Mouse (Mus musculus) heart, adult 2 months (tissue): Measurements from ENCODE around the gene Slc2a1. TPM values are rescaled to one million over a fixed set of nuclear protein-coding genes. Genes with fewer than 3 reads are reported as not detected.

Experiments
- DNase-seq, 2 experiments: peaks; one replicate each; pipeline ENCODE4 v3.0.0; 2021
- H3K27ac ChIP-seq: fragments of 200-600 bp; 2 replicates; pipeline ENCODE4 v1.8.1; 2022
- H3K27me3 ChIP-seq: fragments of 200-500 bp; 2 replicates; pipeline ENCODE4 v1.6.1; 2012; ENCODE audit warnings: mild to moderate bottlenecking, low read length, inconsistent platforms, mixed read lengths; ENCODE audit not compliant: control insufficient read depth, insufficient read depth
- H3K36me3 ChIP-seq: fragments of 200-500 bp; 2 replicates; pipeline ENCODE4 v1.6.1; 2012; ENCODE audit warnings: low read length, inconsistent platforms; ENCODE audit not compliant: control insufficient read depth, insufficient read depth
- H3K4me1 ChIP-seq: fragments of 200-500 bp; 2 replicates; pipeline ENCODE4 v1.6.1; 2011; ENCODE audit warnings: low read length; ENCODE audit not compliant: control insufficient read depth, insufficient read depth
- H3K4me3 ChIP-seq: fragments of 200-600 bp; 2 replicates; pipeline ENCODE4 v1.8.1; 2022
- H3K79me2 ChIP-seq: fragments of 200-500 bp; replicated peaks from 2 replicates; pipeline ENCODE4 v1.6.1; 2012; ENCODE audit warnings: mild to moderate bottlenecking, inconsistent platforms, low read length, moderate library complexity, mixed read lengths; ENCODE audit not compliant: control insufficient read depth, insufficient read depth
- H3K9ac ChIP-seq: fragments of 200-500 bp; 2 replicates; pipeline ENCODE4 v1.6.1; 2012; ENCODE audit warnings: low read depth, mild to moderate bottlenecking, control low read depth, inconsistent platforms, low read length, mixed read lengths
- CTCF ChIP-seq: fragments of 200-600 bp; IDR thresholded peaks from 2 replicates; pipeline ENCODE4 v1.8.1; 2022; ENCODE audit warnings: antibody characterized with exemption, mild to moderate bottlenecking, moderate library complexity
- EP300 ChIP-seq: fragments of 200-500 bp; IDR thresholded peaks from 2 replicates; pipeline ENCODE4 v1.6.1; 2011; ENCODE audit warnings: low read depth, low read length, control low read depth; ENCODE audit not compliant: insufficient read depth
- POLR2A ChIP-seq: fragments of 200-500 bp; IDR thresholded peaks from 2 replicates; pipeline ENCODE4 v1.6.1; 2011; ENCODE audit warnings: mild to moderate bottlenecking, low read depth, low read length, control low read depth; ENCODE audit not compliant: insufficient read depth
- WGBS: fragments of 180-500 bp; shearing (Covaris S2); methylation state at CpG from one replicate; pipeline ENCODE4 v1.1.7; 2018; 5-methylcytosine and 5-hydroxymethylcytosine counted together
- intact Hi-C: fragments of 180-260 bp; cut with DNase I; formaldehyde crosslinking; loops from one replicate; pipeline ENCODE4 v1.15.1; 2025
- polyA plus RNA-seq: library from polyadenylated mRNA; depleted of rRNA; stranded (reverse); fragments of >200 nt; gene quantifications from 2 replicates; pipeline ENCODE4 v1.2.3, GENCODE M21; 2012
- total RNA-seq, 2 experiments: library from RNA; stranded (reverse); gene quantifications; 2 replicates each; pipeline ENCODE4 v1.2.3; 2021

Slc2a1 gene
- total and polyA plus RNA-seq, 3 experiments: 8.9 to 18.9 (median 16.6) TPM

- Histone ChIP-seq H3K27me3 (no peaks in the 10 kb centered on the region), H3K4me3 (no peak overlapping the region), H3K36me3 (no peaks in the 10 kb centered on the region), H3K27ac (no peak overlapping the region), H3K79me2 (no peaks in the 10 kb centered on the region), H3K4me1 (no peaks in the 10 kb centered on the region), H3K9ac (no peak overlapping the region)
- DNase-seq: no peak
- intact Hi-C loops: loop anchor here (5.0 kb wide), 1 partner anchor 41 kb away; no protein-coding TSS in a partner anchor
- 42% methylated on average over 18 of the region's 18 CpGs for WGBS
- no peak for TF ChIP-seq POLR2A
- TF ChIP-seq CTCF: no peak
- TF ChIP-seq EP300: no peak
Observed at GRCm38 (mm10) chr4:119138171-119138570, 29.7 kb downstream of the Slc2a1 start.

GRCm38 (mm10) chr4:119138776-119139175, 30.3 kb downstream of the Slc2a1 start:
- no peaks in the 10 kb centered on the region for H3K27me3 ChIP-seq
- H3K36me3 ChIP-seq: no peaks in the 10 kb centered on the region
- intact Hi-C loops: loop anchor here (5.0 kb wide), 1 partner anchor 41 kb away; no protein-coding TSS in a partner anchor
- WGBS: 70% methylated on average over 8 of the region's 8 CpGs
- H3K4me1 ChIP-seq: no peaks in the 10 kb centered on the region
- no peak overlapping the region for H3K9ac ChIP-seq
- no peak for DNase-seq
- TF ChIP-seq EP300 (no peak), POLR2A (no peak), CTCF (no peak)
- H3K79me2 ChIP-seq: no peaks in the 10 kb centered on the region
- H3K4me3 ChIP-seq: no peak overlapping the region
- H3K27ac ChIP-seq: no peak overlapping the region

GRCm38 (mm10) chr4:119140126-119140525, 31.6 kb downstream of the Slc2a1 start:
- no peaks in the 10 kb centered on the region for H3K36me3 ChIP-seq
- 43% methylated on average over 3 of the region's 3 CpGs for WGBS
- H3K79me2 ChIP-seq: no peaks in the 10 kb centered on the region
- DNase-seq: no peak
- no peaks in the 10 kb centered on the region for H3K4me1 ChIP-seq
- H3K27me3 ChIP-seq: no peaks in the 10 kb centered on the region
- H3K9ac ChIP-seq: no peak overlapping the region
- TF ChIP-seq POLR2A: no peak
- TF ChIP-seq EP300: 0 out of 2 replicates have a peak, but pooled peaks have one; percentile 22
- peak; percentile 87 for TF ChIP-seq CTCF
- intact Hi-C loops: loop anchor here (1.0 kb wide), 1 partner anchor 135 kb away; no protein-coding TSS in a partner anchor
- no peak overlapping the region for H3K4me3 ChIP-seq
- H3K27ac ChIP-seq: no peak overlapping the region

GRCm38 (mm10) chr4:119141191-119141590, 32.7 kb downstream of the Slc2a1 start:
- intact Hi-C loops: no loop called here
- H3K27me3 ChIP-seq: no peaks in the 10 kb centered on the region
- H3K36me3 ChIP-seq: no peaks in the 10 kb centered on the region
- TF ChIP-seq POLR2A (no peak), CTCF (no peak), EP300 (no peak)
- H3K27ac ChIP-seq: no peak overlapping the region
- no peaks in the 10 kb centered on the region for H3K4me1 ChIP-seq
- no peak overlapping the region for H3K9ac ChIP-seq
- 48% methylated on average over 10 of the region's 10 CpGs for WGBS
- no peak overlapping the region for H3K4me3 ChIP-seq
- H3K79me2 ChIP-seq: no peaks in the 10 kb centered on the region
- no peak for DNase-seq

- intact Hi-C loops: no loop called here
- H3K27ac ChIP-seq: no peak overlapping the region
- WGBS: 25% methylated on average over 24 of the region's 24 CpGs
- no peaks in the 10 kb centered on the region for H3K4me1 ChIP-seq
- H3K9ac ChIP-seq: no peak overlapping the region
- DNase-seq: peak in 1 of 2 experiments; percentile 28
- H3K27me3 ChIP-seq: no peaks in the 10 kb centered on the region
- H3K4me3 ChIP-seq: no peak overlapping the region
- TF ChIP-seq CTCF: peak; percentile 61
- no peak for TF ChIP-seq EP300
- no peak for TF ChIP-seq POLR2A
- no peaks in the 10 kb centered on the region for H3K79me2 ChIP-seq
- no peaks in the 10 kb centered on the region for H3K36me3 ChIP-seq
Observed at GRCm38 (mm10) chr4:119142230-119142871, 33.8 kb downstream of the Slc2a1 start.

- WGBS: 75% methylated on average over 7 of the region's 7 CpGs
- intact Hi-C loops: no loop called here
Observed at GRCm38 (mm10) chr4:119146816-119147215, 38.3 kb downstream of the Slc2a1 start.

More at GRCm38 (mm10) chr4:119146816-119147215, 38.3 kb downstream of the Slc2a1 start:
- Histone ChIP-seq H3K79me2 (no peaks in the 10 kb centered on the region), H3K4me1 (no peaks in the 10 kb centered on the region), H3K27ac (no peak overlapping the region), H3K36me3 (no peaks in the 10 kb centered on the region), H3K27me3 (no peaks in the 10 kb centered on the region), H3K9ac (no peak overlapping the region), H3K4me3 (no peak overlapping the region)
- DNase-seq: no peak
- TF ChIP-seq EP300 (no peak), CTCF (no peak), POLR2A (no peak)
